Mouse (Mus musculus): Measurements from ENCODE around the gene Golph3.

DNA sequence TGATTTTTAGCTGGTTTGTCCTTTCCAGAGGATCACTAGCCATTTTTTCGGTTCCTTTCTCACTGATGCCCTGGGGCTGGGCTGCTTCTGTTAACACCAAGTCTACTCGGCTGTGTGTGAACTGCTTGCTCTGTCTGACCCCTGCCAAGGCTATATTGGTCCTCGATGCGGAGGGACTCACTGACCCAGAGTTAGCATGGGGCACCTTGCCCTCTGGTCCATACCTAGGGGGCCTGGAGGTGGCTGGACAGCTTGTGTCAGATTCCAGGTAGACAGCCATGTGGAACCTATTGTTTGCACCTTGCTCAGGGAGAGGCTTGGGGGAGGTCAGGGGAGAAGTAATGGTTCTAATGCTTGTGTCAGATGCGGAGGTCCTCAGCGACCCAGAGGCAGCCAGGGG is 52.7 kb downstream of the Golph3 start:
- TF ChIP-seq CTCF (IDR thresholded peaks at IDR 0.05; ENCODE audit: low read depth, low read length) (no peak), POLR2A (IDR thresholded peaks at IDR 0.05; ENCODE audit: insufficient read depth, low read length) (no peak)

All from ES-Bruce4 (cell line).